Mouse (Mus musculus) C2C12 (cell line): ENCODE results near the gene Pgm5.

Experiments
- CEBPB ChIP-seq: IDR thresholded peaks from one replicate; pipeline ENCODE4 v1.6.1; 2011; ENCODE audit warnings: low read depth, mild to moderate bottlenecking, control low read depth, moderate library complexity
- CTCF ChIP-seq: IDR thresholded peaks from one replicate; pipeline ENCODE4 v1.5.1; 2011; ENCODE audit not compliant: control insufficient read depth, insufficient read depth, insufficient read length
- FOSL1 ChIP-seq: IDR thresholded peaks from one replicate; pipeline ENCODE4 v1.8.0; 2011; ENCODE audit warnings: mild to moderate bottlenecking, low read length; ENCODE audit not compliant: poor library complexity, insufficient read depth, severe bottlenecking
- MAX ChIP-seq: IDR thresholded peaks from one replicate; pipeline ENCODE4 v1.6.1; 2011; ENCODE audit warnings: mild to moderate bottlenecking, control low read depth
- MYOD1 ChIP-seq: IDR thresholded peaks from one replicate; pipeline ENCODE4 v1.6.1; 2011; ENCODE audit warnings: low read depth; ENCODE audit not compliant: control insufficient read depth, insufficient read length
- MYOG ChIP-seq: IDR thresholded peaks from one replicate; pipeline ENCODE4 v1.6.1; 2011; ENCODE audit not compliant: control insufficient read depth, insufficient read length; ENCODE audit errors: extremely low read depth
- USF1 ChIP-seq: IDR thresholded peaks from one replicate; pipeline ENCODE4 v1.6.1; 2011; ENCODE audit warnings: low read depth, mild to moderate bottlenecking, control low read depth, moderate library complexity

DNA sequence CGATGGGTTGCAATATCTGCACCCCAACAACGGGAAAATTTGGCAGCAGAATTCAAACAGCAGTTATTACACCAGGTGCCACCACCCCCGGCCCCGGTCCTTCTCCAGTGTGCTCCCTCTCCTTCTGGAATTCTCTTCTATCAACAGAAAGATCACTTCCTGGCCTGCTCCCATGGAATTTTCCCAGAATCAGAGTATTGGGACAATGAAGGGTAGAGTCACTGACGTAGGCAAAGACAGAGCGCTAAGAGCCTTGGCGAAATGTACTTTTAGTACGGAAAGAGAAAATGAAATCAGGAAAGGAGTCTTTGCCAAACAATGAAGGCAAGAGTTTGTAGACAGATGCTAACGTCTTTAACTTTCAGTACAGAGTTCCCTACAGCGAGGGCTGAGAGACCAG is 188.3 kb downstream of the Pgm5 start:
- no peak for TF ChIP-seq CTCF
- TF ChIP-seq MYOG: no peak
- no peak for TF ChIP-seq CEBPB
- no peak for TF ChIP-seq USF1
- TF ChIP-seq MYOD1: no peak
- no peak for TF ChIP-seq MAX
- TF ChIP-seq FOSL1: no peak
